Mouse (Mus musculus) ES-Bruce4 (cell line): ENCODE data around the gene Pikfyve.

Experiments used
- CTCF ChIP-seq: IDR thresholded peaks from one replicate; pipeline ENCODE4 v1.8.1; 2011; ENCODE audit warnings: low read depth, low read length
- EP300 ChIP-seq: IDR thresholded peaks from 2 replicates; pipeline ENCODE4 v1.6.1; 2011; ENCODE audit warnings: low read depth, low read length; ENCODE audit not compliant: insufficient read depth

GRCm38 (mm10) chr1:65176912-65177311 is 9.6 kb upstream of the Pikfyve start:
- TF ChIP-seq EP300 (no peak), CTCF (no peak)
